Mouse (Mus musculus) regulatory T cell (primary cell): ENCODE data around the gene Pla2g4c.

Source experiments
- in situ Hi-C: fragments of 300-600 bp; cut with MboI, MseI; formaldehyde crosslinking; loops from one replicate; pipeline ENCODE4 v1.15.1; 2025; ENCODE audit warnings: high pct_unique_total_duplicates

Gene Pla2g4c

GRCm38 (mm10) chr7:13324316-13324715 is at the start of gene Pla2g4c:
Pla2g4c (plus strand) TSS chr7:13324655.
- in situ Hi-C loops = no loop called here

GRCm38 (mm10) chr7:13277081-13277480 is 47.4 kb upstream of the Pla2g4c start, which contains the start of gene Lig1:
Lig1 (plus strand) TSS chr7:13277283.
- in situ Hi-C loops = loop anchor here (5.0 kb wide), 1 partner anchor 380 kb away; the partner anchor contains the start of gene Zscan22

GRCm38 (mm10) chr7:13277833-13278232 is 46.6 kb upstream of the Pla2g4c start:
- in situ Hi-C loops = loop anchor here (5.0 kb wide), 1 partner anchor 381 kb away; the partner anchor contains the start of gene Zscan22

GRCm38 (mm10) chr7:13278308-13278891 is 46.1 kb upstream of the Pla2g4c start, which contains the start of gene Zswim9:
Zswim9 (minus strand) TSS chr7:13278721.
- in situ Hi-C loops = loop anchor here (5.0 kb wide), 1 partner anchor 381 kb away; the partner anchor contains the start of gene Zscan22

DNA sequence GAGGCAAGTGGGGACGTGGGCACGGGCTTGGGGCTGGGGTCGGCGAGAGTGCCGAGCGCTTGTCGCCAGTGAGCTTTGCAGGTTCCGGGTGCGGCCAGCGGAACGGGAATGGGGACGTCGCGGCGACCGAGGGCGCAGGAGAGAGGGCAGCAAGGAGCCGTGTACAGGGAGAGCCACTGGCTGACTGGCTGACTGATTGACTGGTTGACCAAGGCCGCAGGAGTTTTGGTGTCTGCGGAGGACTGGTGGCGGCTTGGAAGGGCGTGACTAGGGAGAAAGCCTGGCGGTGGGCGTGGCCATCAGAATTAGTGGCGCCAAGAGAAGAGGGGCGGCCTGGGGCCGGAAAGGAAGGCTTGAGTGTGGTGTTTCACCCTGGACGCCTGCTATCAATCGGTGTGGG is 45.5 kb upstream of the Pla2g4c start:
- in situ Hi-C loops = loop anchor here (5.0 kb wide), 1 partner anchor 382 kb away; the partner anchor contains the start of gene Zscan22

DNA sequence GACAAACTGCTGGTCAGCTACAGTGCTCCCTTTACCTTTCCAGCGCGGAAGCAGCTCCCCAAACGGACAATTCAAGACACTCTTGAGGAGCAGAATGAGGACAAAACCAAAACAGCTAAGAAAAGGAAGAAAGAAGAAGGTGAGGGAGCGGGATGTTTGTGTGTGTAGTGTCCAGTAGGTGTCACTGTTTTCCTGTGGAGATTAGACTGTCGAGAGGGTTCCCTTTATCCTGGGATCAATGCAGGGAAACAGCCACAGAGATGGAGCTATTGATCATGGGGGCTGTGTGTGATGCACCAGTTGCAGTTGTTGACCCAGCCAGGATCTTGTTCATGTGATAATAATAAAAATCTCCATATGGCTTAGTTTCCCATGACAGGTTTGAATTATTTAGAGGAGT is 35.8 kb upstream of the Pla2g4c start:
- in situ Hi-C loops = loop anchor here (10.0 kb wide), 1 partner anchor 864 kb away; the partner anchor contains the start of gene Zfp551

- in situ Hi-C loops = no loop called here
Observed at GRCm38 (mm10) chr7:13290041-13290675, 34.3 kb upstream of the Pla2g4c start.

DNA sequence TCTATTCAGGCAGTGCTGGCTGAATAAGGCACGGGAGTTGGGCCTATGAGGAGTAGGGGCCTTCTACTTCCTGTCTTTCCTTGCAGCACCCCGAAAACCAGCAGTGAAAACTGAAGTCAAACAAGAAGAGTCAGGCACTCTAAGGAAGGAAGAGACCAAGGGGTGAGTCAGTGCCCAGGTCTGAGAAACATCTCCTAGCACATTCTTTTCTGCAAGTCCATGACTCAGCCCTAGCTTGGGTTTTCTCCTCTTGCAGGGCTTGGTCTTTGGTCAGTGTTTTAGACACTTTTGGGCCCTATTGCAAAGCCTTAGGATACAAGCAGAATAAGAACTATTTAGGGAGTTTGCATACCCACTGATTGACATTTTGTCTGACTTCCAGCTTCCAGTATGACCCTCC is 33.1 kb upstream of the Pla2g4c start:
- in situ Hi-C loops = no loop called here

DNA sequence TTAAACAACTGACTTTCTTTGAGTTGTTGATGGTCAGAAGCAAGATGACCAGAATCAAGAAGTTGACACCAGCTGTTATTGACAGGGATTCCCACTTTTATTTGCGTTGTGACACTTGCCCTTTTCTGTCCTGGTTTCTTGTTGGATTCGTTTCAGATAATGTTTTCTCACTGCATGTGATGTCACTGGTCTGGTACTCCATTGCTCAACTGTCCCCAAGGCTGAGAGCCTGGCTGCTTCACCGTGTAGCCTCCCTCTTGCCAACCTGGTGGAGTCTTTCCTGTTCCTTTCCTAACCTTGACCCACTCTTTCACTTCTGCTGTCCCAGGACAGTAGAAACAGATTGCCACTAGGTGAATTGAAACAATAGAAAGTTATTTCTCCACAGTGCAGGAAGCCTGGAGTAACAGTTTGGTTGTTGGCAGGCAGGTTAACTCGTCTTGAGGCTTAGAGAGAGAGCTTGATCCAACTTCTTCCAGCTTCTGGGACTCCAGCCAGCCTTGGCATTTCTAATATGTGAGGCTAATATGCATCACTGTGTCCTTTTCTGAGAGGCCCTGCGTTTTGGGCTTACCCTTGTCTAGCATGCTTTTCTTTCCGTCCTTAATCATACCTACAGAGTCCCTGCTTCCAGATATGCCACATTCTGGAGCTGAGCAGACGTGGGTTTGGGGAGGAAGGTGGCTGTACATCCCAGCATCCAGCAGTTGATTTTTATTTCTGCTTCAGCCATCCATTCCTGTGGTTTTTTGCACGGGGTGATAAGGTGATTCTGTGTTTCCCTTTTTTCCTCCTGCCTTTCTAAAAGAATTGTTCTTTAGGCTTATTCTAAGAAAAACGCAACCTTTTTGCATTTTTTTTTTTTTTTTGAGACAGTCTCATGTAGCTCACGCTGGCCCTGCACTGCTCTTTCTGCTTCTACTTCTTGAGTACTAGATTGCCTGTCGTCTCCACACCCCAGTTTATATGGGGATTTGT is 30.3 kb upstream of the Pla2g4c start:
- in situ Hi-C loops = no loop called here

GRCm38 (mm10) chr7:13295256-13295655 is 29.2 kb upstream of the Pla2g4c start:
- in situ Hi-C loops = no loop called here

DNA sequence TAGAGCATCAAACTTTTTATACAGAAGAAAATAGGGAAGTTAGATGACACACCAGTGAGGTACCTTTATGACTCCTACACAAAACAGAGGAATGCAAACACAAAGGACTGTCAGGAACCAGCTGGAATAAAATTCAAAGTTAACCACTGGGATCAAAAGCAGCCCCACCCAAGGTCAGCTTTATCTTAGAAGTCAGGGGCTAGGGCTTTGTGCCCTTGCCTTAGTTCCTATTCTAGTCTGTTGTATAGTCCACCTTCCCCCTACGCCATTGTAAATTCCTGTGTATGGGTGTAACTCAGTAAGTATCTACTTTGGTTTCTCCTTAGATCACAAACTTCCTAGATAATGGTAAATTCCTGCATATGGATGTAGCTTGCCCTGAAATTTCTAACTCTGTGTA is 26.8 kb upstream of the Pla2g4c start:
- in situ Hi-C loops = no loop called here

- in situ Hi-C loops = no loop called here
Observed at GRCm38 (mm10) chr7:13298821-13299220, 25.6 kb upstream of the Pla2g4c start.

DNA sequence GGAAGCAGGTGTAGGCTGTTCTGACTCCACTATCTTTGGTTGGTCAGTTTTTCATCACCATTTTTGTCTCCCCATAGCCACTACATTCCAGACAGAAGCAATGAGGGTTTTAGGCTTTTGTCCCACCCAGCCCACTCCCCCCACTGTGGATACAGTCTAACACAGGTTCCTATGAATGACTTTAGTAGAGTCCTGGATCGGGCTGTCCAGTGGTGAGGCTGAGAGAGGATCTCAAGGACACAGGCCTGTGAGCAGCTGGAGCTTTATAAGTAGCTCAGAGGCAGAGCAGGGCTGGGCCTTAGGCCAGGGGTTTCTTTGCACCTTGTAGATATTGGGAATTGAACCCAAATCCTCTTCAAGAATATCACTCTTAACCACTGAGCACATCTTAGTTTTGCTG is 22.8 kb upstream of the Pla2g4c start:
- in situ Hi-C loops = no loop called here

DNA sequence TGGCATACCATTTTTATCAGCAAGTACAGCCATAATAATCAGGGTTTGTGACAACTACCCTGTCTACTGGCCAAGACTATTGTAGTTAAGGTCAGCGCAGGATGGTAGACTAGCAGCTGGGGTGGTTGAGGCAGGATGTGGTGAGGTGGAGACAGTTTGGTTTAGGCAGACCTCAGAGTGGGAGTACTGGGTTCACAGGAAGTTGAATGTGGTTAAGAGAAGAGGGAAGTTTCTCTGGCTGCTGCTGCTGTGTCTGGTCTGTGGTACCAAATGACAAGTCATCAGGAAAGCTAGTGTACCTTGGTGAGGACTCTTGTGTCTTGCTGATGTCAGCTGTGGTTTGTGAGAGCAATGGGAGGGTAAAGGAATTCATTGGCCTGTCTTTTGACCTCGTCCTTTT is 21.7 kb upstream of the Pla2g4c start:
- in situ Hi-C loops = no loop called here

DNA sequence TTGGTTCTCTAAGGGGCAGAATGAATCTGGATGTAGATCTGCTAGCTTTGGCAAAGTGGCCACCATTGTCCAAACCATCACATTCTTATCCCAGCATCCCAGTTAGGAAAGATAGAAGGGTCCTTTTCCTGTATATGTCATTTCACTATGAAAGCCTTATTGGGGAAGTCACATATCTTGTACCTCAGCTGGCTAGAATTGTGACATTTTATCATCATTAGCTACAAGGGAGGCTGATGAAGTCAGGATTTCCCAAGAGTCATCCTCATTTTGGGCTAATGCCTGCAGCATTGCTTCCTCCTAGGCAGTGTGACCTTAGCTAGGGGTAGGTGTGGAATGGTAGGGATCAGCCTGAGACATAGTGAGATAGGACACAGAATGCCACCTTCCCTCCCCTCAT is 21.1 kb upstream of the Pla2g4c start:
- in situ Hi-C loops = no loop called here

DNA sequence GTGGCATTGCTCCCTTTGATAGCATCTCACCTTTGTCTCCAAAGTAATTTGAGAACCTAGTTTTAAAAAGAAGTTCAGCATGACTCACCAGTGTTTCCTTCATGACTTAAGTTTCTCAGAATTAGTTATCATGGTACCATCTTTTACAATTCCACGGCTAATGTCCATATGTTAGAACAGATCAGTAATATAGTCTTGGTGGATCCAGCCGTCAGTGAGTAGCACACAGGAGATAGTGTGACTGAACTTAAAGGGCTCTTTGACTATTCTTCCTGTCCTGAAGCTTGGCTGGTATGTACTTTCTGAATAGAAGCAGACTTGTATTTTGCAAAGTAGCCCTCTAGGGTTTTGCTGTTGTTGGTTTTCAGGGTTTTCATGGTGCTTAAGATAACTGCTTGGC is 15.0 kb upstream of the Pla2g4c start:
- in situ Hi-C loops = no loop called here

GRCm38 (mm10) chr7:13310493-13311199 is 13.8 kb upstream of the Pla2g4c start:
- in situ Hi-C loops = no loop called here

GRCm38 (mm10) chr7:13311401-13311800 is 13.1 kb upstream of the Pla2g4c start:
- in situ Hi-C loops = no loop called here

- in situ Hi-C loops = no loop called here
Observed at GRCm38 (mm10) chr7:13314095-13314597, 10.3 kb upstream of the Pla2g4c start.

- in situ Hi-C loops = no loop called here
Observed at GRCm38 (mm10) chr7:13321424-13321823, 3.0 kb upstream of the Pla2g4c start.

DNA sequence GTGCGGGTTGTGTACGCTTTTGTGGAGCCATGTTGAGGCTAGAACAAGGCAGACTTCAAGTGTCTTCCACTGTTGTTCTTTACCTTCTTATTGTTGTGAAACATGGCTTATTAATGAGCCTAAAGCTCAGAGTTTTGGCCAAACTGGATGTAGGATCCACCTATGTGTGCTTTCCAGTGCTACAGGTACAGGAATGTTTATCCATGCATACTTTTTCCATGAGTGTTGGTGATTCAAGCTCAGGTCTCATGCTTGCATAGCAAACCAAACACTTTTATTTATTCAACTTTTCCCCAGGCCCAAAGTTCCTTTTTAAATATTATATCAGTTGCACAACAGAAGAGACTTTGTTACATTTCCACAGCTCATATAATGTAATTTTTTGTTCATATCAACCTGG is 6.1 kb downstream of the Pla2g4c start:
- in situ Hi-C loops = no loop called here
